Mouse (Mus musculus): ENCODE measurements around the gene Rnf144b. TPM values are rescaled to one million over a fixed set of nuclear protein-coding genes. Genes with fewer than 3 reads are reported as not detected.

Rnf144b gene
- polyA plus RNA-seq, 1 experiment from 2014 or later = 1.0 TPM

DNA sequence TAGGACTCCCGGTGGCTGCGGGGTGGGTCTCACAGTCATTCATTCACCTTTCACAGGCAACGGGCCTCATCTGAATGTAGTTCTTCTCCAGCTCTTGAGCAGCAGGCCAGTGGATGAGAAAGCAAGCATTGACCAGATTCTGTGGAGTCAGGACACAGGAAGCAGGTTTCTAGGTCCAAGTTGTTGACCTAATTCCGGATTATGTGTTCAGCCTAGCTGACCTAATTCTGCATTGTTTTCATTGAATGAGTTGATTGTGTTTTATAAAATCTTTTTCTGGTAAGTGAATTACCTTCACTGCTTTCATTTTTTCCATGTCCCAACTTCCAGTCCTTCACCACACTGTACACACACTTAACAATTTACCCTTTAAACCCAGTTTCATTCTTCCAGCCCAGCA lies 32.4 kb downstream of the Rnf144b start:
- H3K27ac ChIP-seq (ENCODE audit: low read length) = no peak overlapping the region
- no peak overlapping the region for H3K9ac ChIP-seq (ENCODE audit: low read depth, low read length)
- H3K4me1 ChIP-seq (ENCODE audit: control insufficient read depth, insufficient read depth, low read length) = no peaks in the 10 kb centered on the region
- H3K9me3 ChIP-seq (replicated peaks; ENCODE audit: control insufficient read depth, low read length, poor library complexity, severe bottlenecking) = no peaks in the 10 kb centered on the region
- no peak for ATAC-seq
- H3K4me2 ChIP-seq (ENCODE audit: low read length) = no peak overlapping the region
- no peaks in the 10 kb centered on the region for H3K27me3 ChIP-seq (ENCODE audit: control insufficient read depth, insufficient read depth, low read depth, low read length)
- 59% methylated on average over 4 of the region's 4 CpGs for WGBS
- H3K36me3 ChIP-seq (ENCODE audit: control insufficient read depth, insufficient read depth, low read length) = no peaks in the 10 kb centered on the region
- no peak overlapping the region for H3K4me3 ChIP-seq (ENCODE audit: low read depth, low read length)

DNA sequence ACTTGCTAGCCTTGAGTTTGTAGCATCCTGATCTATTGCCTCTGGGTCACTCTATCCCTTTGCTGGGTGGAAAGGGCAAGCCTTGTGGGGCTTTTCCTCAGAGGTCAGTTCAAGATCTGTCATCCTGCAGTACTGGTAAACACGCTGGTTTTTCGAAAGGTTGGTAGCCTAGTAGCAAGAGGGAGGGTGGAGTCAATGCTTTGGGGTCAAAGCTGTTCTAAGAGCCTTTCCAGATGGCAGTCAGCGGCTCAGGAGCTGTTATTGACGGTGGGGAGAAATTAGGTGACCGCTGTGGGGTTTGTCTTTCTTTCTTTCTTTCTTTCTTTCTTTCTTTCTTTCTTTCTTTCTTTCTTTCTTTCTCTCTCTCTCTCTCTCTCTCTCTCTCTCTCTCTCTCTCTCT lies 34.4 kb downstream of the Rnf144b start:
- no peaks in the 10 kb centered on the region for H3K27me3 ChIP-seq (ENCODE audit: control insufficient read depth, insufficient read depth, low read depth, low read length)
- WGBS = 64% methylated on average over 5 of the region's 5 CpGs
- no peak for ATAC-seq
- no peak overlapping the region for H3K9ac ChIP-seq (ENCODE audit: low read depth, low read length)
- H3K9me3 ChIP-seq (replicated peaks; ENCODE audit: control insufficient read depth, low read length, poor library complexity, severe bottlenecking) = no peaks in the 10 kb centered on the region
- H3K4me2 ChIP-seq (ENCODE audit: low read length) = no peak overlapping the region
- H3K27ac ChIP-seq (ENCODE audit: low read length) = no peak overlapping the region
- no peaks in the 10 kb centered on the region for H3K4me1 ChIP-seq (ENCODE audit: control insufficient read depth, insufficient read depth, low read length)
- no peak overlapping the region for H3K4me3 ChIP-seq (ENCODE audit: low read depth, low read length)
- H3K36me3 ChIP-seq (ENCODE audit: control insufficient read depth, insufficient read depth, low read length) = no peaks in the 10 kb centered on the region

DNA sequence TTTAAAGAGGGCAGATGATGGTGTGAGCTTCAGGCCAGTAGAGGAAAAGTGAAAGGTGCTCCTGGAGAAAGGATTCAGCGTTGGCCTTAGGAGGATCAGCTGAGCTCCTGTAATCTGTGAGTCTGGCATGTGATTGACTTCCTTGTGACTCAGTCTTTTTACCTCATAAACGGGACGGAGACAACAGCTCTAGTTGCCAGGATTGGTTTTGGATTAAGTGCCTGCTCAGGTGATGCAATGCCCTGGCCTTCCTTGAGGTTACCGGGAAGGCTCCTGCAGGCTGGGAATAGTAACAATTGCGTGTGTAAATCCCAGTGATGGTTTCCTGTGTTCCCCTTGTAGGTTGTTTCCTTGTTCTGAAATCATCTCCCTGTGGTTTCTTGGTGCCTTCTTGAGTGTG lies 39.5 kb downstream of the Rnf144b start:
- Histone ChIP-seq H3K9ac (ENCODE audit: low read depth, low read length) (no peak overlapping the region), H3K4me3 (ENCODE audit: low read depth, low read length) (no peak overlapping the region), H3K27me3 (ENCODE audit: control insufficient read depth, insufficient read depth, low read depth, low read length) (no peaks in the 10 kb centered on the region), H3K4me1 (ENCODE audit: control insufficient read depth, insufficient read depth, low read length) (no peaks in the 10 kb centered on the region), H3K27ac (ENCODE audit: low read length) (no peak overlapping the region), H3K4me2 (ENCODE audit: low read length) (no peak overlapping the region), H3K9me3 (replicated peaks; ENCODE audit: control insufficient read depth, low read length, poor library complexity, severe bottlenecking) (no peaks in the 10 kb centered on the region), H3K36me3 (ENCODE audit: control insufficient read depth, insufficient read depth, low read length) (no peaks in the 10 kb centered on the region)
- 92% methylated on average over 5 of the region's 5 CpGs for WGBS
- ATAC-seq = no peak

GRCm38 (mm10) chr13:47164732-47165131 lies 42.3 kb downstream of the Rnf144b start:
- Histone ChIP-seq H3K9me3 (replicated peaks; ENCODE audit: control insufficient read depth, low read length, poor library complexity, severe bottlenecking) (no peaks in the 10 kb centered on the region), H3K4me3 (ENCODE audit: low read depth, low read length) (no peak overlapping the region), H3K4me1 (ENCODE audit: control insufficient read depth, insufficient read depth, low read length) (no peaks in the 10 kb centered on the region), H3K9ac (ENCODE audit: low read depth, low read length) (no peak overlapping the region), H3K27ac (ENCODE audit: low read length) (no peak overlapping the region), H3K27me3 (ENCODE audit: control insufficient read depth, insufficient read depth, low read depth, low read length) (no peaks in the 10 kb centered on the region), H3K4me2 (ENCODE audit: low read length) (no peak overlapping the region), H3K36me3 (ENCODE audit: control insufficient read depth, insufficient read depth, low read length) (no peaks in the 10 kb centered on the region)
- ATAC-seq = no peak
- WGBS = 92% methylated on average over 5 of the region's 5 CpGs

- 90% methylated on average over 2 of the region's 2 CpGs for WGBS
- H3K27ac ChIP-seq (ENCODE audit: low read length) = no peak overlapping the region
- ATAC-seq = no peak
- no peaks in the 10 kb centered on the region for H3K27me3 ChIP-seq (ENCODE audit: control insufficient read depth, insufficient read depth, low read depth, low read length)
- no peak overlapping the region for H3K9ac ChIP-seq (ENCODE audit: low read depth, low read length)
- H3K4me2 ChIP-seq (ENCODE audit: low read length) = no peak overlapping the region
- no peaks in the 10 kb centered on the region for H3K36me3 ChIP-seq (ENCODE audit: control insufficient read depth, insufficient read depth, low read length)
- no peaks in the 10 kb centered on the region for H3K9me3 ChIP-seq (replicated peaks; ENCODE audit: control insufficient read depth, low read length, poor library complexity, severe bottlenecking)
- no peaks in the 10 kb centered on the region for H3K4me1 ChIP-seq (ENCODE audit: control insufficient read depth, insufficient read depth, low read length)
- H3K4me3 ChIP-seq (ENCODE audit: low read depth, low read length) = no peak overlapping the region
Observed at GRCm38 (mm10) chr13:47165261-47165660, 42.8 kb downstream of the Rnf144b start.

GRCm38 (mm10) chr13:47168484-47168883 lies 46.0 kb downstream of the Rnf144b start:
- Histone ChIP-seq H3K9ac (ENCODE audit: low read depth, low read length) (no peak overlapping the region), H3K4me2 (ENCODE audit: low read length) (no peak overlapping the region), H3K27me3 (ENCODE audit: control insufficient read depth, insufficient read depth, low read depth, low read length) (no peaks in the 10 kb centered on the region), H3K4me1 (ENCODE audit: control insufficient read depth, insufficient read depth, low read length) (no peaks in the 10 kb centered on the region), H3K27ac (ENCODE audit: low read length) (no peak overlapping the region), H3K9me3 (replicated peaks; ENCODE audit: control insufficient read depth, low read length, poor library complexity, severe bottlenecking) (no peaks in the 10 kb centered on the region), H3K36me3 (ENCODE audit: control insufficient read depth, insufficient read depth, low read length) (no peaks in the 10 kb centered on the region), H3K4me3 (ENCODE audit: low read depth, low read length) (no peak overlapping the region)
- WGBS = 62% methylated on average over 11 of the region's 11 CpGs
- no peak for ATAC-seq

DNA sequence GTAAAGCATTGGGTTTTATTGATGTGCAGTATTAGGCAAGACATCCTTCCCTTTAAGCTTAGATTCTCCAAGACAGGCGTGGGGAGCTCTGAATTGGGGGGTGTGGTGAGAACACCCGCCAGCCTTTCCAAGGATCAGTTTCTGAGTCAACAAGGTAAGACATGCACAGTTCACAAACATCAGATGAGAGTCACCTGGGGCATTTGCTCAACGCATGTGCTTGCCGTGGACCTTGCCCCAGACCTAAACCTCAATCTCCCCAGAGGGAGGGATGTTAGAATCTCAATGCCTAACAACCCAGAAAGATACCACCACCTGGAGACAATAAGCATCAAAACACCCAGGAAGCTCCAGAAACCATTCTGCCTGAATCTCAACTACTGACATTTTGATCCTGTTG lies 47.6 kb downstream of the Rnf144b start:
- Histone ChIP-seq H3K4me2 (ENCODE audit: low read length) (no peak overlapping the region), H3K9me3 (replicated peaks; ENCODE audit: control insufficient read depth, low read length, poor library complexity, severe bottlenecking) (no peaks in the 10 kb centered on the region), H3K27ac (ENCODE audit: low read length) (no peak overlapping the region), H3K36me3 (ENCODE audit: control insufficient read depth, insufficient read depth, low read length) (no peaks in the 10 kb centered on the region), H3K4me1 (ENCODE audit: control insufficient read depth, insufficient read depth, low read length) (no peaks in the 10 kb centered on the region), H3K4me3 (ENCODE audit: low read depth, low read length) (no peak overlapping the region), H3K9ac (ENCODE audit: low read depth, low read length) (no peak overlapping the region), H3K27me3 (ENCODE audit: control insufficient read depth, insufficient read depth, low read depth, low read length) (no peaks in the 10 kb centered on the region)
- no peak for ATAC-seq
- 84% methylated on average over 4 of the region's 4 CpGs for WGBS

- Histone ChIP-seq H3K4me3 (ENCODE audit: low read depth, low read length) (no peak overlapping the region), H3K4me2 (ENCODE audit: low read length) (no peak overlapping the region), H3K36me3 (ENCODE audit: control insufficient read depth, insufficient read depth, low read length) (no peaks in the 10 kb centered on the region), H3K4me1 (ENCODE audit: control insufficient read depth, insufficient read depth, low read length) (no peaks in the 10 kb centered on the region), H3K27ac (ENCODE audit: low read length) (no peak overlapping the region), H3K9me3 (replicated peaks; ENCODE audit: control insufficient read depth, low read length, poor library complexity, severe bottlenecking) (no peaks in the 10 kb centered on the region), H3K9ac (ENCODE audit: low read depth, low read length) (no peak overlapping the region), H3K27me3 (ENCODE audit: control insufficient read depth, insufficient read depth, low read depth, low read length) (no peaks in the 10 kb centered on the region)
- no peak for ATAC-seq
- 76% methylated on average over 13 of the region's 13 CpGs for WGBS
Observed at GRCm38 (mm10) chr13:47170811-47171555, 48.5 kb downstream of the Rnf144b start.

- no peak overlapping the region for H3K9ac ChIP-seq (ENCODE audit: low read depth, low read length)
- no peak overlapping the region for H3K27ac ChIP-seq (ENCODE audit: low read length)
- H3K4me2 ChIP-seq (ENCODE audit: low read length) = no peak overlapping the region
- no peaks in the 10 kb centered on the region for H3K9me3 ChIP-seq (replicated peaks; ENCODE audit: control insufficient read depth, low read length, poor library complexity, severe bottlenecking)
- no peaks in the 10 kb centered on the region for H3K4me1 ChIP-seq (ENCODE audit: control insufficient read depth, insufficient read depth, low read length)
- no peak overlapping the region for H3K4me3 ChIP-seq (ENCODE audit: low read depth, low read length)
- no peak for ATAC-seq
- 89% methylated on average over 10 of the region's 10 CpGs for WGBS
- H3K27me3 ChIP-seq (ENCODE audit: control insufficient read depth, insufficient read depth, low read depth, low read length) = no peaks in the 10 kb centered on the region
- H3K36me3 ChIP-seq (ENCODE audit: control insufficient read depth, insufficient read depth, low read length) = no peaks in the 10 kb centered on the region
Observed at GRCm38 (mm10) chr13:47172891-47173290, 50.4 kb downstream of the Rnf144b start.
